Mouse (Mus musculus): ENCODE measurements around the gene Rcan1. TPM values are rescaled to one million over a fixed set of nuclear protein-coding genes. Genes with fewer than 3 reads are reported as not detected.
"Not testable (repeated sequence)": the region's sequence is repeated elsewhere in the genome, so short reads cannot be mapped to it uniquely, and the experiment has no call there.

Rcan1 gene
- polyA plus RNA-seq, 1 experiment from 2014 or later: 23.5 TPM

- Histone ChIP-seq H3K4me1 (replicated peaks) (peaks cover 33% of the 10 kb centered on the region), H3K9me3 (no peaks in the 10 kb centered on the region), H3K4me3 (replicated peaks) (no peak overlapping the region), H3K27ac (no peak overlapping the region), H3K4me2 (replicated peaks) (no peak overlapping the region), H3K36me3 (no peaks in the 10 kb centered on the region), H3K9ac (no peak overlapping the region), H3K27me3 (replicated peaks) (no peaks in the 10 kb centered on the region)
- 62% methylated on average over 11 of the region's 11 CpGs for WGBS
- ATAC-seq: peak; percentile 21; the same call in 1 of the 2 replicates
These were observed 44.8 kb downstream of the Rcan1 start for GRCm38 (mm10) chr16:92425875-92426274.

- H3K36me3 ChIP-seq: no peaks in the 10 kb centered on the region
- H3K9me3 ChIP-seq: no peaks in the 10 kb centered on the region
- no peak overlapping the region for H3K4me2 ChIP-seq (replicated peaks)
- H3K27me3 ChIP-seq (replicated peaks): no peaks in the 10 kb centered on the region
- ATAC-seq: no peak
- peak overlapping the region; percentile 66 for H3K27ac ChIP-seq
- no peak overlapping the region for H3K4me3 ChIP-seq (replicated peaks)
- no peak overlapping the region for H3K9ac ChIP-seq
- peaks cover 22% of the 10 kb centered on the region for H3K4me1 ChIP-seq (replicated peaks)
- 50% methylated on average over 10 of the region's 10 CpGs for WGBS
These were observed 47.3 kb downstream of the Rcan1 start for GRCm38 (mm10) chr16:92423363-92423762.

- peak; percentile 73 for ATAC-seq
These were observed 48.0 kb downstream of the Rcan1 start for GRCm38 (mm10) chr16:92422435-92423362.

GRCm38 (mm10) chr16:92421147-92421934 is 49.3 kb downstream of the Rcan1 start:
- H3K27ac ChIP-seq: no peak overlapping the region
- 65% methylated on average over 13 of the region's 13 CpGs for WGBS
- no peak for ATAC-seq

More at GRCm38 (mm10) chr16:92422435-92423362, 48.0 kb downstream of the Rcan1 start:
- peak overlapping the region; percentile 66 for H3K27ac ChIP-seq
- H3K9ac ChIP-seq: no peak overlapping the region
- H3K36me3 ChIP-seq: no peaks in the 10 kb centered on the region
- no peak overlapping the region for H3K4me3 ChIP-seq (replicated peaks)
- 67% methylated on average over 13 of the region's 13 CpGs for whole genome bisulfite sequencing
- no peaks in the 10 kb centered on the region for H3K27me3 ChIP-seq (replicated peaks)
- H3K4me1 ChIP-seq (replicated peaks): peaks cover 17% of the 10 kb centered on the region
- no peaks in the 10 kb centered on the region for H3K9me3 ChIP-seq
- H3K4me2 ChIP-seq (replicated peaks): no peak overlapping the region

GRCm38 (mm10) chr16:92420641-92421040 is 50.0 kb downstream of the Rcan1 start:
- Histone ChIP-seq H3K27me3 (replicated peaks) (no peaks in the 10 kb centered on the region), H3K9ac (no peak overlapping the region), H3K36me3 (no peaks in the 10 kb centered on the region), H3K4me3 (replicated peaks) (no peak overlapping the region), H3K27ac (no peak overlapping the region), H3K9me3 (no peaks in the 10 kb centered on the region), H3K4me1 (replicated peaks) (peaks cover 18% of the 10 kb centered on the region), H3K4me2 (replicated peaks) (no peak overlapping the region)
- WGBS: 84% methylated on average over 5 of the region's 5 CpGs
- ATAC-seq: no peak

More at GRCm38 (mm10) chr16:92421147-92421934, 49.3 kb downstream of the Rcan1 start:
- H3K4me1 ChIP-seq (replicated peaks): peaks cover 17% of the 10 kb centered on the region
- no peaks in the 10 kb centered on the region for H3K36me3 ChIP-seq
- H3K9me3 ChIP-seq: no peaks in the 10 kb centered on the region
- H3K4me3 ChIP-seq (replicated peaks): no peak overlapping the region
- no peak overlapping the region for H3K4me2 ChIP-seq (replicated peaks)
- H3K27me3 ChIP-seq (replicated peaks): no peaks in the 10 kb centered on the region
- no peak overlapping the region for H3K9ac ChIP-seq

- Histone ChIP-seq H3K4me1 (replicated peaks) (peaks cover 20% of the 10 kb centered on the region), H3K27ac (no peak overlapping the region), H3K4me2 (replicated peaks) (no peak overlapping the region), H3K9me3 (no peaks in the 10 kb centered on the region), H3K4me3 (replicated peaks) (no peak overlapping the region), H3K36me3 (no peaks in the 10 kb centered on the region), H3K27me3 (replicated peaks) (no peaks in the 10 kb centered on the region), H3K9ac (no peak overlapping the region)
- 94% methylated on average over 12 of the region's 12 CpGs for whole genome bisulfite sequencing
- no peak for ATAC-seq
These were observed 51.6 kb downstream of the Rcan1 start for GRCm38 (mm10) chr16:92419099-92419498.

GRCm38 (mm10) chr16:92417267-92417666 is 53.4 kb downstream of the Rcan1 start:
- ATAC-seq: peak; percentile 42; the same call in 1 of the 2 replicates
- 70% methylated on average over 2 of the region's 2 CpGs for WGBS

GRCm38 (mm10) chr16:92415702-92416118 is 55.0 kb downstream of the Rcan1 start:
- no peaks in the 10 kb centered on the region for H3K36me3 ChIP-seq
- H3K9me3 ChIP-seq: no peaks in the 10 kb centered on the region
- no peak overlapping the region for H3K27ac ChIP-seq
- no peak overlapping the region for H3K9ac ChIP-seq
- no peak for ATAC-seq
- H3K4me1 ChIP-seq (replicated peaks): peaks cover 12% of the 10 kb centered on the region; the same call in 1 of the 2 replicates
- no peaks in the 10 kb centered on the region for H3K27me3 ChIP-seq (replicated peaks)
- H3K4me3 ChIP-seq (replicated peaks): no peak overlapping the region
- WGBS: 52% methylated on average over 7 of the region's 7 CpGs
- no peak overlapping the region for H3K4me2 ChIP-seq (replicated peaks)

More at GRCm38 (mm10) chr16:92417267-92417666, 53.4 kb downstream of the Rcan1 start:
- Histone ChIP-seq H3K36me3 (no peaks in the 10 kb centered on the region), H3K27ac (no peak overlapping the region), H3K9ac (no peak overlapping the region), H3K4me3 (replicated peaks) (no peak overlapping the region), H3K9me3 (no peaks in the 10 kb centered on the region), H3K4me1 (replicated peaks) (peaks cover 13% of the 10 kb centered on the region), H3K4me2 (replicated peaks) (no peak overlapping the region), H3K27me3 (replicated peaks) (no peaks in the 10 kb centered on the region)

GRCm38 (mm10) chr16:92415038-92415437 is 55.6 kb downstream of the Rcan1 start:
- H3K4me2 ChIP-seq (replicated peaks); H3K9ac ChIP-seq; H3K4me3 ChIP-seq (replicated peaks); H3K27ac ChIP-seq; H3K27me3 ChIP-seq (replicated peaks); ATAC-seq; H3K9me3 ChIP-seq; H3K36me3 ChIP-seq: not testable (repeated sequence)
- 48% methylated on average over 6 of the region's 6 CpGs for WGBS
- H3K4me1 ChIP-seq (replicated peaks): peaks cover 12% of the 10 kb centered on the region; the same call in 1 of the 2 replicates

GRCm38 (mm10) chr16:92412888-92413287 is 57.8 kb downstream of the Rcan1 start:
- Histone ChIP-seq H3K36me3 (no peaks in the 10 kb centered on the region), H3K9ac (no peak overlapping the region), H3K27ac (no peak overlapping the region), H3K4me1 (replicated peaks) (peaks cover 20% of the 10 kb centered on the region; the same call in 1 of the 2 replicates), H3K4me2 (replicated peaks) (no peak overlapping the region), H3K27me3 (replicated peaks) (no peaks in the 10 kb centered on the region), H3K9me3 (no peaks in the 10 kb centered on the region), H3K4me3 (replicated peaks) (no peak overlapping the region)
- 40% methylated on average over 7 of the region's 7 CpGs for WGBS
- no peak for ATAC-seq

GRCm38 (mm10) chr16:92411981-92412706 is 58.5 kb downstream of the Rcan1 start:
- no peak for ATAC-seq
- no peak overlapping the region for H3K4me2 ChIP-seq (replicated peaks)
- no peak overlapping the region for H3K27ac ChIP-seq
- no peak overlapping the region for H3K4me3 ChIP-seq (replicated peaks)
- H3K27me3 ChIP-seq (replicated peaks): no peaks in the 10 kb centered on the region
- H3K9me3 ChIP-seq: no peaks in the 10 kb centered on the region
- no peak overlapping the region for H3K9ac ChIP-seq
- H3K36me3 ChIP-seq: no peaks in the 10 kb centered on the region
- H3K4me1 ChIP-seq (replicated peaks): peaks cover 20% of the 10 kb centered on the region; the same call in 1 of the 2 replicates
- WGBS: 75% methylated on average over 19 of the region's 19 CpGs
